Mouse (Mus musculus): Measurements from ENCODE around the gene Eml2. TPM values are rescaled to one million over a fixed set of nuclear protein-coding genes. Genes with fewer than 3 reads are reported as not detected.

Gene Eml2
- total RNA-seq, 4 experiments from 2014 or later = 10.9 to 15.9 (median 12.9) TPM

DNA sequence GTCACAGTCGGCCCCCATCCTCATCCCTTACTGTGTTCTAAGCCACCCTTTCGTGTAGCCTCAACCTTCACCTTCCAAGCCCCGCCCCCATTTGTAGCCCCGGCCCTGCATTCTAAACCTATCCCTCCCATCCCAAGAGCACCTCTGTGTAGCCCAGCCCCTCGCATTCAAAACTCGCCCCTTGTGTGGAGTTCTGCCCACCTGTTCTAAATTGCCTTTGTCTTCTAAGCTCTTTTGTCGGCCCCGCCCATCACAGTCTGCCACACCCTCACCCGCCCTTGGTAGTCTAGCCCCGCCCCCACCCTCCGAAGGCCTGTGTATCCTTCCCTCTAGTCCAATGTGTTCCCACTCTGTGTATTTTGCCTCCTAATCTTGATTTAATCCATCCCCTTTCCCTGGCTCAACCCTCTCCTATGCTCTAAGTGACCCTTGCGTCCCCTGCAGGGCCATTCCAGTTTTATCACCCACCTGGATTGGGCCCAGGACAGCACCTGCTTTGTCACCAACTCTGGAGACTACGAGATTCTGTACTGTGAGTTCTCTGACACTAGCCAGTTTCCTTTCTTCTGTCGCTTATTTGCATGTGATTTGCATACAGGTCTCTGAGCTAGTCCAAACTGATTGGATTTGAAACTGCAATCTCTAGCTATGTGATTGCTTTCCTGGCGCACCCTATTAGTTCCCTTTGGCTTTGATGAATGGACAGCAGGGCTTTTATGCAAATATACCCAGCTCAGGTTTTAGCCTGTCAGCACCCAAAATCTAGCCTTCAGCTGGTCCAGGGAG lies 26.0 kb downstream of the Eml2 start:
- no peak for DNase-seq (ENCODE audit: low spot score in 2 of 2)

DNA sequence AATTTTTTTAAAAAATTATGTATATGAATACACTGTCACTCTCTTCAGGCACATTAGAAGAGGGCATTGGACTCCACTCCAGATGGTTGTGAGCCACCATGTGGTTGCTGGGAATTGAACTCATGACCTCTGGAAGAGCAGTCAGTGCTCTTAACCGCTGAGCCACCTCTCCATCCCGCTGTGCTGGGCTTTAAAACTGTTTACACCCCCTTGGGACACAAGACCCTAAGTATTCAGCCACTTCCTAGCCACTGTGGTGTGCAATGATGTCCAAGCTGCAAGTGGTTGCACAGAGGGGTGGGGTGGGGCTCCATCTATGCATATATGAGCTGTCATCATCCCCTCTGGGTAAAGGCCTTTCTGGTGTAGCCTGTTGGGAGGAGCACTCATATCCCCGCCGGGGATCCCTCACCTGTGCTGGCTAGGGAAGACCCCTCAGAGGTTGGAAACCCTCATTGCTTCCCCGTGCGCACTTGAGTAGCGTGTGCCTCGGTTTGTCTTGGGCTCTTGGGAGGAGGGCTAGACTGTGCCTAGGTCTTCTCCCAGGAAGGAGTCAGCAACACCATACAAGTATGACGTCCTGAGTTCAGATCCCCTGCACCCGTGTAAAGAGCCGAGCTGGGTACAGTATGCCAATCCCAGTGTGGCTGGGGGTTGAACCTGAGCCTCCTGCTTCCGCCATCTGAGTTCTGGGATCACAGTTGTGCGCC lies 32.1 kb downstream of the Eml2 start:
- no peak for DNase-seq (ENCODE audit: low spot score in 2 of 2)

DNA sequence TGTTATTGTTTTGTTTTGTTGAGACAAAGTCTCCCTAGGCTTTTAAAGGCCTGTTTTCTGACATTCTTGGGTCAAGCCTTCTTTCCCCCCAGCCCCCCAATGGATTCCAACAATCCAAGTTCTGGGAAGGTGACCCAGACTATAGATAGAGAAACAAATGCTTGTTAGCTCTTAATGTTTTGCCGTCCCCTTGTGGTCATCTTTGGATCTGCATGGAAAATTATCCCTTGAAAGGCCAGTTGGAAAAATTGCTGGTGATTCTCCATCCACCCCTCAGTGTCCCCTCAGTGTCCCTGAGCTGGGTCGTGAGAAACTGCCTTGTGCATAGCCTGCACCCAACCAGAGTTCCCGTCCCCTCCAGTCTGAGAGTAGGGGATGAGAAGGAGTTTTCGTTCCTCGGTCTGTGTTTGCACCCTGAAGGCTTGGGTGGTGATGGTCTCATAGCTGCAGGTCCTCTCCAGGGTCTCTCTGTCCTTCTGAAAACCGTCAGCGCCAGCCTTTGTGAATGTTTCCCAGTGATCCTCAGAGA lies 32.8 kb downstream of the Eml2 start:
- no peak for DNase-seq (ENCODE audit: low spot score in 2 of 2)

- no peak for DNase-seq (ENCODE audit: low spot score in 2 of 2)
Measured at GRCm38 (mm10) chr7:19209494-19209893, 33.3 kb downstream of the Eml2 start.

- no peak for DNase-seq (ENCODE audit: low spot score in 2 of 2)
Measured at GRCm38 (mm10) chr7:19210010-19210409, 33.8 kb downstream of the Eml2 start.

GRCm38 (mm10) chr7:19211041-19211675 lies 34.9 kb downstream of the Eml2 start:
- no peak for DNase-seq (ENCODE audit: low spot score in 2 of 2)

GRCm38 (mm10) chr7:19211996-19212755 lies 36.0 kb downstream of the Eml2 start, which contains the start of gene Gpr4:
TSS of gene Gpr4 (plus strand) at chr7:19212538.
- DNase-seq (ENCODE audit: low spot score in 2 of 2) = no peak

GRCm38 (mm10) chr7:19213385-19213784 lies 37.2 kb downstream of the Eml2 start:
- DNase-seq (ENCODE audit: low spot score in 2 of 2) = no peak

- no peak for DNase-seq (ENCODE audit: low spot score in 2 of 2)
Measured at GRCm38 (mm10) chr7:19214369-19214768, 38.1 kb downstream of the Eml2 start.

- no peak for DNase-seq (ENCODE audit: low spot score in 2 of 2)
Measured at GRCm38 (mm10) chr7:19214940-19215339, 38.7 kb downstream of the Eml2 start.

GRCm38 (mm10) chr7:19217492-19217891 lies 41.3 kb downstream of the Eml2 start:
- no peak for DNase-seq (ENCODE audit: low spot score in 2 of 2)

DNA sequence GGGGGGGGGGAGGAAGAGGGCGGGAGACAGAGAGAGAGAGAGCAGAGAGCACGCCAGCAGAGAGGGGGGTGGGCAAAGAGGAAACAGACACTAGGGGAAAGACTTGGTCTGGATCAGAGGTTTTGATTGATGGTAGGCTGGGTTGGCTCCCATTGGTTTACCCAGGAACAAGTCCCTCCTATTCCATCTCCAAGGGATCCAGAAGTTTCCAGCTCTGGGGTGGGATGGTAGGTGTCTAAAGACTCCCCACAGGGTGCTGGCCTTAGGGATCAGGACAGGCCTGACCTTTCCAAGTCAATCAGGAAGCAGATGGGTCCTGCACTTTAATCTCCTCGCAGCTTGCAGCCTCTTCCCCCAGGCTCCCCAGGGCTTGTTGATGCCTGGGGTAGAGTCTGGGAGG lies 41.7 kb downstream of the Eml2 start:
- DNase-seq (ENCODE audit: low spot score in 2 of 2) = no peak

- DNase-seq (ENCODE audit: low spot score in 2 of 2) = no peak
Measured at GRCm38 (mm10) chr7:19220061-19220460, 43.8 kb downstream of the Eml2 start.

DNA sequence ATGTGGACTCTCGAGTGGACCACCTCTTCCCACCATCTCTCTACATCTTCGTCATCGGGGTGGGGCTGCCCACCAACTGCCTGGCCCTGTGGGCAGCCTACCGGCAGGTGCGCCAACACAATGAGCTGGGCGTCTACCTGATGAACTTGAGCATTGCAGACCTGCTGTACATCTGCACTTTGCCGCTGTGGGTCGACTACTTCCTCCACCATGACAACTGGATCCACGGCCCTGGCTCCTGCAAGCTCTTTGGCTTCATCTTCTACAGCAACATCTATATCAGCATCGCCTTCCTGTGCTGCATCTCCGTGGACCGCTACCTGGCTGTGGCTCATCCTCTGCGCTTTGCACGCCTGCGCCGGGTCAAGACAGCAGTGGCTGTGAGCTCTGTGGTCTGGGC lies 46.0 kb downstream of the Eml2 start:
- no peak for DNase-seq (ENCODE audit: low spot score in 2 of 2)

DNA sequence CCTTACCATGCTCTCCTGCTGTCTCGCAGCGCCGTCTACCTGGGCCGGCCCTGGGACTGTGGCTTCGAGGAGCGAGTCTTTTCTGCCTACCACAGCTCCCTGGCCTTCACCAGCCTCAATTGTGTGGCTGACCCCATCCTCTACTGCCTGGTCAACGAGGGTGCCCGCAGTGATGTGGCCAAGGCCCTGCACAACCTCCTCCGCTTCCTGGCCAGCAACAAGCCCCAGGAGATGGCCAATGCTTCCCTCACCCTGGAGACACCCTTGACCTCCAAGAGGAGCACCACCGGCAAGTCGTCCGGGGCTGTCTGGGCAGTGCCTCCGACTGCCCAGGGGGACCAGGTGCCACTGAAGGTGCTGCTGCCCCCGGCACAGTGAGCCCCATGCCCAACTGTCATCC lies 46.7 kb downstream of the Eml2 start:
- no peak for DNase-seq (ENCODE audit: low spot score in 2 of 2)

DNA sequence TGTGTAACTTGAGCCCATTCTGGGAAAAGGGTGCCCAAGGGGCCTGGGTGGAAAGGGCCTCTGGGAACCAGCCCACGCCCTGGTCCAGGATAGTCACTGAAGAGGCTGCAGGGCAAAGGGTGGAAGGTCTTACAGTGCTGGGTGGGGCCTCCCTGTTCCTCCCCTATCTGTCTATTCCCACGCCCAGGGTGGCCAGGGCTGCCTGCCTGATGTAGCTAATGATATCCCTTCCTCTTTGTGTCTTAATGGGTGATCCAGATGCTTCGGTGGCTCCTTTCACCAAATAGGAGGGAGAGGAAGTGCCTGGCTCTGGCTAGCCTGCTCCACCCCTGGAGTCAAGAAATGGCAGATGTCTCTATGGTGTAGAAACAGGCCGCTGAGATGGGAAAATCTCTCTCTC lies 48.7 kb downstream of the Eml2 start:
- DNase-seq (ENCODE audit: low spot score in 2 of 2) = no peak

DNA sequence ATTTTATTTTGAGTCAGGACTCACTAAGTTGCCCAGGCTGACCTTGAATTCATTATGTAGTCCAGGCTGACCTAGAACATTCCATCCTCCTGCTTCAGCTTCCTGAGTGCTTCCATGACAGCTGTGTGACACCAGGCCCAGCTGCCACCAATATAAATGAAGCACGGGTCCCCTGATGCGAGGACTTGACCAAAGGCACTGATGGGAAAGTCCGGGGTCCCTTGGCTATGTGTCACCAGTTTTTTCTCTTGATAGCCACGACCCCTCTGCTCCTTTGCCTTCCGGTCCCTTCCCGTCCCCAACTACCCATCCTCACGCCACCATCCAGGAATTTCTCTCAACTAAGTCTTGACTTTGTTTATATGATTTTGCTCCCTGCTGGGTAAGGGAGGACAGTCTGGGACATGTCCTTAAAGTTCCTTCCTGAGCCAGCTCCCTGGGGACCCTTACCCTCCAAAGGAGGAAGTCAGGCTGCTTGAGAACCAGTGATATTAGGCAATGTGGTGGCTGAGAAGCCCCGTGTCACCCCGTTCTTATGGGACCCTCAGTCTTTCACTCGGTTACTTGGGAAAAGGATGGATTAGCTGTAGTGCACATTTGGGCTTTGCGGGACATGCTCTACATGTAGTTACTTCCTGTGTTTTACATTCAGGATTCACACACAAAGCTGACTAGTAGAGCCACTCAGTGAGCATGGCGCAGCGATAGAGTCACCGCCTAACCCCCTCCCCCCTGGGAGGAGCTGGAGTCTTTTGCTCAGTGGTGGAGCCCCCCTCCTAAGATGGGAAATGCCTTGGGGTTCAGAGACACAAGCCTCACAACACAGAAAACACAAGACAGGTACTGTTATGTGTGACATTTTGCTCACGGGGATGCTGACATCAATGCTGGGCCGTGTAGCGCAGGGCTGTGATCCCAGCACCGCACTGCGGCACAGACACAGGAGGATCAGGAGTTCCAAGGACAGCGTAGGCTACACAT lies 50.9 kb downstream of the Eml2 start:
- DNase-seq (ENCODE audit: low spot score in 2 of 2) = no peak

DNA sequence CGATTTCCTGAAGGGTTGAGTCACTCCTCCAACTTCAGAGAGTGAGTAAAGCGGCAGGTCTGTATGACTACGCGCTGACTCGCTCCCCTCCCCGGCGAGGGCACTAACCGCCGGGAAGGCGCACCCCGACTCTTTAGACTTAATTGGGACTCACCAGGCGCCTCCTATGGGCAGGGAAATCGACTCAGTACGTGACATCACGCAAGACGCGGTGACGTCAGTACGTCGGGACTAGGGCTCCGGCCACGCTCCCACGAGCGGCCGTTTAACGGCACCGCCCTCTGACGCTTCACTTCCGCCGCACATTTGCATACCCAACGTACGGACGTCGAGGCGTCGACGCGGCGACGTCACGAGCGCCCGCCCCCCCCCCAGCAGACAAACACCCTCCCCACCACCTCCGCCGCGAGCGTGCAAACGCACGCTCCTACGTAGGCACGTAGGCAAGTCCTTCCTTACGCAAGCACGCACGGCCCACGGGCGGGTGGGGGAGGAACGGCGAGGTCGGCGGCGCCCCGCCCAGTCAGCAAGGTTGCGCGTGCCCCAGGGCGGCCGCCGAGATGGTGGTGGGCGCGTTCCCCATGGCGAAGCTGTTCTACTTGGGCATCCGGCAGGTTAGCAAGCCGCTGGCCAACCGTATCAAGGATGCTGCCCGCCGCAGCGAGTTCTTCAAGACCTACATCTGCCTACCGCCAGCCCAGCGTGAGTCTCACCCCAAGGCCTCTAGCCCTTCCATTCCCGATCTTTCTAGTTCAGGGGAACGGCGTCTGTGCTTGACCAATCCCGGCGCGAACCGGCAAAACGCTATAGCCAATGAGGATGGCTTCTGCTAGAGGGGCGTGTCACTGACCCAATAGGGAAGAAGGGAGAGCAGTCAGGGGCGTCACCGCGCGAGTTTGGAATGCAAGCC lies 51.9 kb downstream of the Eml2 start, which contains the start of gene Opa3:
Opa3 (plus strand) TSS at position 452 of the 910 bp plus-strand sequence.
- peak; percentile 99 for DNase-seq (ENCODE audit: low spot score in 2 of 2)

GRCm38 (mm10) chr7:19228793-19229148 lies 52.5 kb downstream of the Eml2 start:
- DNase-seq (ENCODE audit: low spot score in 2 of 2) = no peak

Data from gastrocnemius, adult 8-10 months (tissue).